In the genomic region with DNA sequence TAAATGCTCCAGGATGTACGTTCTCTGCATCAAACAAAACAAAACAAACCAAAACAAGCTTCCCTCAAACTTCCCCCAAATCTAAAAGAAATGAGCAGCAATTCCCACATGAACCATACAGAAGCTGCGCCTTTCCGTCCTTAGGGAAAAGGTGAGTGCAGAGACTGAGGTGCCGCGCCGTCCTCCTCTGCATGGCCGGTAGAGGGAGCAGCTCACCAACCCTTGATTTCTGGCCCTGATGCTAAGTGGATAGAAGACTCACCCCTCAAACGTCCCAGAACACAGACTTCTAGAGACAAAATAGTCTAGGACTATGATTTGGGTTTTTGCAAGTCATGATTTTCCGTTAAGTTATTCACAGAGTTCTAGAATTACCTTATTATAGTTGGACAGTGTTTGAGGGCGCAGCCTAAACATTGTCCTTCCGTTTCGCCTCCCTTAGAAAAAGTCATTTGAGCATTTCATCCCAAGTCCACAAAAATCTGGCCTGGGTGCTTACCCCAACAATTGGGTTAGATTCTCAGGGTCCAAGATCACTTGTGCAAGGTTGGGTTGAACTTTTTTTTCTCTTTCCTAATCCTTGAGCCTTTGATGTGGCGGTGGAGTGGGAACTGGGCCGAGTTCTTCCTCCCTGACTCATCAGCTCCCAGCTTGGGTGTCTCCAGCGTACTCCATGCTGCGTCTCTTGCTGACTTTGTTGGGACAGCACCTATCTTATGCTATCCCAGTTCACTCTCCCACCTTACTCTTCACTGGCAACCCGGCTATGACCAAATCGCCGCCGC, we compare ENCODE assay signal across 8 mouse cellular contexts. TPM values are rescaled to one million over a fixed set of nuclear protein-coding genes. Genes with fewer than 3 reads are reported as not detected.
A peak's percentile ranks its signal among the peaks of the same experiment; 100 is the strongest.
DNase-seq lines count a peak whose midpoint lies in the region; ATAC-seq and TF ChIP-seq lines count a peak whose summit lies in the region.

No protein-coding gene starts in this region.

- H3K27ac ChIP-seq in heart, embryonic 10.5 days, result no peak overlapping the region
- H3K27ac ChIP-seq in bone marrow, adult 2 months (ENCODE audit: control insufficient read depth, insufficient read depth, low read depth, low read length, poor library complexity), result no peak overlapping the region
- no peak overlapping the region for H3K27ac ChIP-seq in forebrain, embryonic 15.5 days (replicated peaks)
- no peak overlapping the region for H3K27ac ChIP-seq in liver, postnatal 0 days (ENCODE audit: low read depth)

- peak; percentile 60; the same call in 1 of the 2 replicates for ATAC-seq in forebrain, embryonic 15.5 days (replicated peaks)
- ATAC-seq in liver, postnatal 0 days, result no peak

- H3K36me3 ChIP-seq in heart, embryonic 10.5 days, result no peaks in the 10 kb centered on the region
- H3K36me3 ChIP-seq in forebrain, embryonic 15.5 days, result no peaks in the 10 kb centered on the region
- no peaks in the 10 kb centered on the region for H3K36me3 ChIP-seq in liver, postnatal 0 days (replicated peaks; ENCODE audit: insufficient read depth, low read length)

- peak; percentile 88 for TF ChIP-seq CTCF in bone marrow, adult 2 months (IDR thresholded peaks at IDR 0.05; ENCODE audit: control insufficient read depth, insufficient read depth, low read length)
- TF ChIP-seq CTCF in liver, postnatal 0 days (IDR thresholded peaks at IDR 0.05; ENCODE audit: low read depth), result peak; percentile 90

- H3K4me1 ChIP-seq in heart, embryonic 10.5 days, result peaks cover 7% of the 10 kb centered on the region; the same call in 1 of the 2 replicates
- no peaks in the 10 kb centered on the region for H3K4me1 ChIP-seq in bone marrow, adult 2 months (ENCODE audit: control insufficient read depth, insufficient read depth, low read length)
- H3K4me1 ChIP-seq in forebrain, embryonic 15.5 days, result no peaks in the 10 kb centered on the region
- no peaks in the 10 kb centered on the region for H3K4me1 ChIP-seq in liver, postnatal 0 days (ENCODE audit: insufficient read depth)

- peaks cover 7% of the 10 kb centered on the region; the same call in 1 of the 2 replicates for H3K27me3 ChIP-seq in heart, embryonic 10.5 days (ENCODE audit: insufficient read depth, poor library complexity, severe bottlenecking)
- H3K27me3 ChIP-seq in forebrain, embryonic 15.5 days, result no peaks in the 10 kb centered on the region
- H3K27me3 ChIP-seq in liver, postnatal 0 days (ENCODE audit: insufficient read depth, low read length), result 0 out of 2 replicates have a peak, but pooled peaks cover 4% of the 10 kb centered on the region

- peak; percentile 55 for DNase-seq in heart, adult 8-10 months (ENCODE audit: low spot score)
- DNase-seq in heart, embryonic 10.5 days (ENCODE audit: low spot score), result no peak
- peak; percentile 14 for DNase-seq in CD4-positive helper T cell, adult 2 months (ENCODE audit: low read depth, low spot score)
- DNase-seq in kidney, adult 9 months, result peak; percentile 59
- peak; percentile 64 for DNase-seq in liver, postnatal 0 days
- peak; percentile 54 for DNase-seq in skeletal muscle tissue, adult 2 months (ENCODE audit: low read depth, low spot score)

- no peak for TF ChIP-seq POLR2A in bone marrow, adult 2 months (IDR thresholded peaks at IDR 0.05; ENCODE audit: borderline replicate concordance, control insufficient read depth, low read depth, low read length)

- H3K4me2 ChIP-seq in forebrain, embryonic 15.5 days (replicated peaks), result no peak overlapping the region
- H3K4me2 ChIP-seq in liver, postnatal 0 days (ENCODE audit: low read depth, low read length), result no peak overlapping the region

- H3K4me3 ChIP-seq in heart, embryonic 10.5 days, result no peak overlapping the region
- H3K4me3 ChIP-seq in bone marrow, adult 2 months (replicated peaks; ENCODE audit: control insufficient read depth, low read depth, low read length), result no peak overlapping the region
- no peak overlapping the region for H3K4me3 ChIP-seq in forebrain, embryonic 15.5 days
- no peak overlapping the region for H3K4me3 ChIP-seq in liver, postnatal 0 days (ENCODE audit: low read depth, low read length)

- H3K9me3 ChIP-seq in heart, embryonic 10.5 days, result 0 out of 2 replicates have a peak, but pooled peaks cover 3% of the 10 kb centered on the region
- H3K9me3 ChIP-seq in forebrain, embryonic 15.5 days, result no peaks in the 10 kb centered on the region
- no peaks in the 10 kb centered on the region for H3K9me3 ChIP-seq in liver, postnatal 0 days (ENCODE audit: low read length)

- no peak overlapping the region for H3K9ac ChIP-seq in forebrain, embryonic 15.5 days (replicated peaks)
- H3K9ac ChIP-seq in liver, postnatal 0 days (replicated peaks), result no peak overlapping the region

- WGBS in heart, embryonic 10.5 days, result 51% methylated on average over 20 of the region's 20 CpGs
- 54% methylated on average over 20 of the region's 20 CpGs for WGBS in bone marrow, adult 2 months
- WGBS in forebrain, embryonic 15.5 days, result 56% methylated on average over 20 of the region's 20 CpGs
- WGBS in liver, postnatal 0 days (ENCODE audit: insufficient replicate concordance), result 52% methylated on average over 20 of the region's 20 CpGs

- TF ChIP-seq EP300 in liver, postnatal 0 days (IDR thresholded peaks at IDR 0.05; ENCODE audit: low read depth), result no peak

RNA-seq across cellular contexts. Expression of gene Tut7, which starts 33.5 kb away (rescaled TPM):
- total RNA-seq in heart, adult 8-10 months (2022), result 10 to 100 TPM; 35.5 to 42.0 (median 39.5) TPM
- polyA plus RNA-seq in heart, embryonic 10.5 days (2016; fragmentation: Nextera tagmentation; extraction: Ambion mirVana), result 37.2 and 39.6 TPM in 2 replicates
- 236 and 243 TPM in 2 replicates for polyA plus RNA-seq in bone marrow, adult 2 months (2011; ENCODE audit: insufficient read depth, insufficient read length, low replicate concordance, missing spikeins)
- 54.9 and 58.9 TPM in 2 replicates for polyA plus RNA-seq in forebrain, embryonic 15.5 days (2015; fragmentation: Nextera tagmentation; extraction: Ambion mirVana)
- 33.8 and 37.6 TPM in 2 replicates for polyA plus RNA-seq in liver, postnatal 0 days (2015; fragmentation: Nextera tagmentation; extraction: Ambion mirVana)
